Mouse (Mus musculus) myocyte (in vitro differentiated cells): ENCODE measurements at regions not wholly inside any gene's neighbourhood (a gene's known extent, or its start where the extent isn't known, plus 50 kb on each side); places are given as distances from the start of the nearest gene placed in this dataset.

Experiments used
- H3K27me3 ChIP-seq: one replicate; pipeline ENCODE4 v1.6.1; 2011; ENCODE audit not compliant: control insufficient read depth, insufficient read depth, insufficient read length
- H3K36me3 ChIP-seq: one replicate; pipeline ENCODE4 v1.6.1; 2011; ENCODE audit not compliant: control insufficient read depth, insufficient read depth
- H3K4me2 ChIP-seq: one replicate; pipeline ENCODE4 v1.6.1; 2011; ENCODE audit warnings: low read depth, control low read depth
- H3K4me3 ChIP-seq: one replicate; pipeline ENCODE4 v1.5.1; 2011; ENCODE audit warnings: mild to moderate bottlenecking, control low read depth, moderate library complexity
- H3K79me2 ChIP-seq: one replicate; pipeline ENCODE4 v1.6.1; 2011; ENCODE audit not compliant: control insufficient read depth, insufficient read depth
- H3ac ChIP-seq: one replicate; pipeline ENCODE4 v1.6.1; 2011; ENCODE audit not compliant: control insufficient read depth, insufficient read length
- CEBPB ChIP-seq: IDR thresholded peaks from 2 replicates; pipeline ENCODE4 v1.6.1; 2011; ENCODE audit warnings: mild to moderate bottlenecking, moderate library complexity; ENCODE audit not compliant: poor library complexity, insufficient read depth, severe bottlenecking
- E2F4 ChIP-seq: IDR thresholded peaks from one replicate; pipeline ENCODE4 v1.6.1; 2011; ENCODE audit warnings: mild to moderate bottlenecking, control low read depth, moderate library complexity; ENCODE audit not compliant: insufficient read depth
- MAX ChIP-seq: IDR thresholded peaks from one replicate; pipeline ENCODE4 v1.6.1; 2011; ENCODE audit warnings: low read depth, mild to moderate bottlenecking, control low read depth
- MYOD1 ChIP-seq, 3 experiments: IDR thresholded peaks; one replicate each; pipeline ENCODE4 v1.6.1; 2011; ENCODE audit warnings: control low read depth in 2 of 3, low read depth in 2 of 3, mild to moderate bottlenecking in 2 of 3, moderate library complexity in 1 of 3; ENCODE audit not compliant: insufficient read length in 2 of 3, control insufficient read depth in 1 of 3
- MYOG ChIP-seq, 3 experiments: IDR thresholded peaks; one replicate each; pipeline ENCODE4 v1.6.1; 2011; ENCODE audit warnings: control low read depth in 2 of 3, low read depth in 2 of 3, mild to moderate bottlenecking in 2 of 3; ENCODE audit not compliant: insufficient read length in 2 of 3, control insufficient read depth in 1 of 3, insufficient read depth in 1 of 3
- POLR2A ChIP-seq: IDR thresholded peaks from one replicate; pipeline ENCODE4 v1.6.1; 2011; ENCODE audit warnings: low read depth, mild to moderate bottlenecking, control low read depth, moderate library complexity; ENCODE audit not compliant: insufficient read length
- POLR2AphosphoS2 ChIP-seq: IDR thresholded peaks from one replicate; pipeline ENCODE4 v1.6.1; 2011; ENCODE audit warnings: low read depth, control low read depth; ENCODE audit not compliant: insufficient read length
- REST ChIP-seq: IDR thresholded peaks from one replicate; pipeline ENCODE4 v1.6.1; 2011; ENCODE audit warnings: mild to moderate bottlenecking, control low read depth, moderate library complexity; ENCODE audit not compliant: insufficient read depth, insufficient read length
- SRF ChIP-seq: IDR thresholded peaks from one replicate; pipeline ENCODE4 v1.6.1; 2011; ENCODE audit warnings: low read depth; ENCODE audit not compliant: control insufficient read depth, insufficient read length
- TCF12 ChIP-seq: IDR thresholded peaks from one replicate; pipeline ENCODE4 v1.6.1; 2011; ENCODE audit warnings: mild to moderate bottlenecking, control low read depth; ENCODE audit not compliant: poor library complexity, insufficient read depth, severe bottlenecking
- TCF3 ChIP-seq: IDR thresholded peaks from one replicate; pipeline ENCODE4 v1.6.1; 2011; ENCODE audit warnings: low read depth, control low read depth; ENCODE audit not compliant: insufficient read length
- USF1 ChIP-seq: IDR thresholded peaks from one replicate; pipeline ENCODE4 v1.6.1; 2011; ENCODE audit warnings: low read depth, mild to moderate bottlenecking, control low read depth, moderate library complexity

GRCm38 (mm10) chr1:80023518-80024095 is 162.6 kb upstream of the Serpine2 start:
- H3K27me3 ChIP-seq = no peaks in the 10 kb centered on the region
- no peak for TF ChIP-seq POLR2AphosphoS2
- no peak for TF ChIP-seq MYOD1 (IDR thresholded peaks at IDR 0.05; ENCODE audit: control insufficient read depth in 1 of 3, insufficient read length in 2 of 3, low read depth in 2 of 3)
- no peak for TF ChIP-seq REST
- TF ChIP-seq SRF = no peak
- H3K4me3 ChIP-seq = no peak overlapping the region
- no peak overlapping the region for H3K4me2 ChIP-seq
- H3K36me3 ChIP-seq = no peaks in the 10 kb centered on the region
- H3ac ChIP-seq = no peak overlapping the region
- no peaks in the 10 kb centered on the region for H3K79me2 ChIP-seq

- Histone ChIP-seq H3K27me3 (no peaks in the 10 kb centered on the region), H3K4me2 (no peak overlapping the region), H3K36me3 (no peaks in the 10 kb centered on the region), H3K4me3 (no peak overlapping the region), H3K79me2 (no peaks in the 10 kb centered on the region), H3ac (no peak overlapping the region)
- no peak for TF ChIP-seq REST
- no peak for TF ChIP-seq MAX
- TF ChIP-seq MYOG (IDR thresholded peaks at IDR 0.05; ENCODE audit: control insufficient read depth in 1 of 3, insufficient read depth in 1 of 3, insufficient read length in 2 of 3, low read depth in 2 of 3) = no peak
- no peak for TF ChIP-seq TCF3
- TF ChIP-seq E2F4 = no peak
- TF ChIP-seq TCF12 = no peak
- TF ChIP-seq POLR2A = no peak
- no peak for TF ChIP-seq SRF
- TF ChIP-seq MYOD1 (IDR thresholded peaks at IDR 0.05; ENCODE audit: control insufficient read depth in 1 of 3, insufficient read length in 2 of 3, low read depth in 2 of 3) = no peak
Observed at GRCm38 (mm10) chr1:80021866-80022265, 160.9 kb upstream of the Serpine2 start.

- Histone ChIP-seq H3K36me3 (no peaks in the 10 kb centered on the region), H3K4me3 (no peak overlapping the region), H3K27me3 (no peaks in the 10 kb centered on the region), H3K79me2 (no peaks in the 10 kb centered on the region), H3ac (no peak overlapping the region), H3K4me2 (peak overlapping the region; percentile 53)
- TF ChIP-seq TCF12 (peak; percentile 69), MYOD1 (IDR thresholded peaks at IDR 0.05; ENCODE audit: control insufficient read depth in 1 of 3, insufficient read length in 2 of 3, low read depth in 2 of 3) (peak in 2 of 3 experiments; percentile 82 to 85), MAX (no peak), TCF3 (no peak), POLR2A (no peak), MYOG (IDR thresholded peaks at IDR 0.05; ENCODE audit: control insufficient read depth in 1 of 3, insufficient read depth in 1 of 3, insufficient read length in 2 of 3, low read depth in 2 of 3) (peak in 1 of 3 experiments; percentile 39), USF1 (no peak), POLR2AphosphoS2 (no peak)
Observed at GRCm38 (mm10) chr1:80018391-80019065, 157.5 kb upstream of the Serpine2 start.

- no peak for TF ChIP-seq TCF12
- no peak for TF ChIP-seq MYOD1 (IDR thresholded peaks at IDR 0.05; ENCODE audit: control insufficient read depth in 1 of 3, insufficient read length in 2 of 3, low read depth in 2 of 3)
- no peak for TF ChIP-seq TCF3
- no peak for TF ChIP-seq REST
- no peak for TF ChIP-seq POLR2A
- no peak for TF ChIP-seq USF1
- TF ChIP-seq CEBPB = no peak
- no peak for TF ChIP-seq MAX
- Histone ChIP-seq H3ac (no peak overlapping the region), H3K4me3 (no peak overlapping the region), H3K36me3 (no peaks in the 10 kb centered on the region), H3K79me2 (no peaks in the 10 kb centered on the region), H3K4me2 (no peak overlapping the region), H3K27me3 (no peaks in the 10 kb centered on the region)
Observed at GRCm38 (mm10) chr1:80015474-80015873, 154.5 kb upstream of the Serpine2 start.

- Histone ChIP-seq H3K4me3 (no peak overlapping the region), H3K79me2 (no peaks in the 10 kb centered on the region), H3K4me2 (no peak overlapping the region), H3K27me3 (no peaks in the 10 kb centered on the region), H3ac (no peak overlapping the region), H3K36me3 (no peaks in the 10 kb centered on the region)
- no peak for TF ChIP-seq MYOD1 (IDR thresholded peaks at IDR 0.05; ENCODE audit: control insufficient read depth in 1 of 3, insufficient read length in 2 of 3, low read depth in 2 of 3)
- no peak for TF ChIP-seq MAX
- TF ChIP-seq MYOG (IDR thresholded peaks at IDR 0.05; ENCODE audit: control insufficient read depth in 1 of 3, insufficient read depth in 1 of 3, insufficient read length in 2 of 3, low read depth in 2 of 3) = no peak
- no peak for TF ChIP-seq SRF
- TF ChIP-seq CEBPB = no peak
- no peak for TF ChIP-seq POLR2A
- TF ChIP-seq TCF3 = no peak
- TF ChIP-seq TCF12 = no peak
- TF ChIP-seq REST = no peak
- no peak for TF ChIP-seq POLR2AphosphoS2
- TF ChIP-seq USF1 = no peak
Observed at GRCm38 (mm10) chr1:80014586-80014985, 153.6 kb upstream of the Serpine2 start.
